Mouse (Mus musculus) testis, adult 2 months (tissue): ENCODE results near the gene Tnfaip8l1.

Experiments used
- CTCF ChIP-seq: fragments of 200-500 bp; IDR thresholded peaks from 2 replicates; pipeline ENCODE4 v1.5.1; 2012; ENCODE audit warnings: low read depth, mild to moderate bottlenecking, inconsistent platforms, low read length, moderate library complexity; ENCODE audit not compliant: control insufficient read depth, insufficient read depth, insufficient replicate concordance
- POLR2A ChIP-seq: fragments of 200-500 bp; IDR thresholded peaks from 2 replicates; pipeline ENCODE4 v1.6.1; 2012; ENCODE audit warnings: low read depth, mild to moderate bottlenecking, inconsistent platforms, low read length, moderate library complexity; ENCODE audit not compliant: control insufficient read depth

GRCm38 (mm10) chr17:56202476-56202875 lies 40.2 kb downstream of the Tnfaip8l1 start:
- TF ChIP-seq CTCF (no peak), POLR2A (no peak)
